Mouse (Mus musculus): ENCODE data around the gene Slc36a3.
"Not testable (repeated sequence)": the region's sequence is repeated elsewhere in the genome, so short reads cannot be mapped to it uniquely, and the experiment has no call there.

Gene Slc36a3

GRCm38 (mm10) chr11:55105389-55105788 lies 46.1 kb downstream of the Slc36a3 start:
- DNase-seq, result no peak

GRCm38 (mm10) chr11:55103229-55103628 lies 48.3 kb downstream of the Slc36a3 start:
- DNase-seq, result no peak

GRCm38 (mm10) chr11:55102015-55102414 lies 49.5 kb downstream of the Slc36a3 start:
- no peak for DNase-seq

- DNase-seq, result no peak
Measured at GRCm38 (mm10) chr11:55099868-55100267, 51.6 kb downstream of the Slc36a3 start.

- DNase-seq, result no peak
Measured at GRCm38 (mm10) chr11:55099019-55099771, 52.3 kb downstream of the Slc36a3 start.

- no peak for DNase-seq
Measured at GRCm38 (mm10) chr11:55098189-55098915, 53.2 kb downstream of the Slc36a3 start.

GRCm38 (mm10) chr11:55097463-55098188 lies 53.9 kb downstream of the Slc36a3 start, which contains the start of gene Gm2a:
Gene Gm2a, plus strand, starts transcription at chr11:55098115.
- peak; percentile 95 for DNase-seq

- DNase-seq, result no peak
Measured at GRCm38 (mm10) chr11:55096731-55097462, 54.6 kb downstream of the Slc36a3 start.

- not testable (repeated sequence) for DNase-seq
Measured at GRCm38 (mm10) chr11:55096296-55096695, 55.2 kb downstream of the Slc36a3 start.

GRCm38 (mm10) chr11:55093096-55093495 lies 58.4 kb downstream of the Slc36a3 start:
- DNase-seq, result no peak

- no peak for DNase-seq
Measured at GRCm38 (mm10) chr11:55089892-55090291, 61.6 kb downstream of the Slc36a3 start.

- peak; percentile 67 for DNase-seq
Measured at GRCm38 (mm10) chr11:55087006-55087405, 64.5 kb downstream of the Slc36a3 start.

- DNase-seq, result no peak
Measured at GRCm38 (mm10) chr11:55085396-55085795, 66.1 kb downstream of the Slc36a3 start.

- DNase-seq, result no peak
Measured at GRCm38 (mm10) chr11:55084629-55085028, 66.9 kb downstream of the Slc36a3 start.

GRCm38 (mm10) chr11:55081206-55081605 lies 70.3 kb downstream of the Slc36a3 start:
- DNase-seq, result no peak

GRCm38 (mm10) chr11:55079180-55079579 lies 72.3 kb downstream of the Slc36a3 start:
- DNase-seq, result no peak

- peak; percentile 43 for DNase-seq
Measured at GRCm38 (mm10) chr11:55078502-55078901, 73.0 kb downstream of the Slc36a3 start.

- DNase-seq, result peak; percentile 79
Measured at GRCm38 (mm10) chr11:55077331-55078231, 73.9 kb downstream of the Slc36a3 start, which contains the start of gene Ccdc69. Gene Ccdc69, minus strand, starts transcription at chr11:55078131.

GRCm38 (mm10) chr11:55076234-55076633 lies 75.3 kb downstream of the Slc36a3 start:
- no peak for DNase-seq

- no peak for DNase-seq
Measured at GRCm38 (mm10) chr11:55075602-55076001, 75.9 kb downstream of the Slc36a3 start.

Measured in thymus, postnatal 25 days (tissue).